Mouse (Mus musculus): ENCODE data around the gene Zfyve28.
A peak's percentile ranks its signal among the peaks of the same experiment; 100 is the strongest.

Gene Zfyve28

GRCm38 (mm10) chr5:34288154-34288716, at the start of gene Zfyve28, which contains the start of gene Cfap99:
TSS of gene Zfyve28 (minus strand) at chr5:34288449.
TSS of gene Cfap99 (plus strand) at chr5:34288600.
- peak; percentile 98 for DNase-seq

GRCm38 (mm10) chr5:34336775-34337450, 48.7 kb upstream of the Zfyve28 start:
- peak; percentile 93 for DNase-seq

DNA sequence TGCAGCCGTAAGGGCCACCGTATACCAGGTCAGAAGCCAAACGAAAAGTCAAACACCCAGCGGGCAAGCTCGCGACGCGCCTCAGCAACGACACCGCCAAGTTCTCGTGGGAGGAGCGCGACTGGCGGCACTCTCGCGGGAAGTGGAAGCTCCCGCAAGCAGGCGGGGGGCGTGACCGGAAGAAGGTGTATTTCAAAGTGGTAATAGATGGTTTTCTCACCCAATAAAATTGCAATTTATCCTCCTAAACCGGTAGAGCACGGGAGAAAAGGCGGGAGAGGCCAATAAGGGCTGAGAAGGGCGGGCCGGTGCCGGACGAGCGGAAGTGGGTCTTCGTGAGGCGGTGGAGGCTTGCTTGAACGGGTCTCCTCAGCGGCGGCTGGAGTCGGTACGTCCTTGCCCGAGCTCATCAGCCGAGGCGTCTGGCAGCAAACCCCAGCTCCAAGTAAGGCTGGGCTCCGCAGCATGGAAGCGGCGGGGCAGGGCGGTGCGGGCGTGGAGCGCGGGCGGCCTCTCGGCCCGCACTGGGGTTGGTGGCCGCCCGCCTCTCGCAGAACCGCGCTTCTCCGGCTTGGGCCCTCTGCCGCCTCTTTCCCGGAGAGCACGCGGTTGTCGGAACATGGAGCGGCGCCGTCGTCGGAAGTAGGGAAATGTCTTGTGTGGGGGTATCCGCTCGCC, 48.0 kb upstream of the Zfyve28 start, which contains the start of gene Rnf4:
Gene Rnf4, plus strand, starts transcription at position 193 of the 678 bp plus-strand sequence.
- DNase-seq: peak; percentile 100

DNA sequence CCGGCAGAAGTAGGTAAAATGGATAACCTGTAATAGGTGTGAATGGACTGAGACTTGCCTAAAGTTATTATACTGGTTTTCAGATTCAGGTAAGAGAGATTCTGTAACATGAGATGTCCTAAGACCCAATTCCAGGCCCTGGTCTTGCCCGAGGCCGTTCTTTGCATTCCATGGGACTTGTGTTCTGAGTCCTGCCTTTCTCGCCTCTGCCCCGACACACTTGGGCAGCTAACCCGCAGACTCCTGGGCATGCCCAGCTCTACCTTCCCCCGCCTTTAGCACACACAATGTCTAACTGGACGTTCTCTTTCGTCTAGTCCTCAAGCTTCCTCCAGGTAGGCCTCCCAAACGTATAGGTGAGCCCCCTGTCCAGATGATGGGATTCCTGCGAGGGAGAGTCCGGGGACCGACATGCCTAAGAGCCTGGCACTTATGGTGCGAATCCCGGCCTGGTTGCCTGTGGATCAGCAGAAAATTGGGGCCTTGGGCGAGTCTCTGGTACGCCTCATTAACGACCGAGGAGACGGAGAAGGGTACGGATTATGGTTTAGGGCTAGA, 47.4 kb upstream of the Zfyve28 start:
- DNase-seq: no peak

DNA sequence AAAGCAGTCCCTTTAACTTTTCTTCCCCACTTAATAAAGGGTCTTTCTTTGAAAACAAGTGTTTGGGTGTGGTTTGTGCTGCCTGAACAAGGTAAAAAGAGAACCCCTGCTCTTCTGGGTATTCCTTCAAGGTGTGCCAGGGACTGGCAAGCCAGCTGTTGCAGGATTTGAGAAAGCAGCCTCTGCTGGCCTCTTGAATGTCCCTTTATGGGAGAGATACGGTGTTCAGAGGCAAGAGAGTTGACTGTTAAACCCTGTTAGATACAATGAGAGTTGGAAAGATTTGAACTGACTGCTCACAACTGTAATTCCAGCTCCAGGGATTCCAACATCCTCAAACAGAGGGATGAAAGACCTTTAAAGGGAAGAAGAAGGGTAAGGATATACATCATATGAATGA, 45.8 kb upstream of the Zfyve28 start:
- DNase-seq: peak; percentile 83

DNA sequence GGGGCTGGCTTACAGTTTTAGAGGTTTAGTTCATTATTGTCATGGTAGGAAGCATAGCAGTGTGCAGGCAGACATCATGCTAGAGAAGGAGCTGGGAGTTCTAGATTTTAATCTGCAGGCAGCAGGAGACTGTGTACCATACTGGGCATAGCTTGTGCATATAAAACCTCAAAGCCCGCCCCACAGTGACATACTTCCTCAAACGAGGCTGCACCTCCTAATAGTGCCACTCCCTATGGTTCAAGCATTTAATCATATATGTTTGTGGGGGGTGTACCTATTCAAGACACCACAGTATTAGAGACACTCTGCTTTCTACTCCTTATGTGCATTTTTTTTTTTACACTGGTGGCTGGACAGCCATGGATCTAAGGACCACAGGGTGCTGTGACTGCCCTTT, 41.9 kb upstream of the Zfyve28 start:
- DNase-seq: peak; percentile 55

DNA sequence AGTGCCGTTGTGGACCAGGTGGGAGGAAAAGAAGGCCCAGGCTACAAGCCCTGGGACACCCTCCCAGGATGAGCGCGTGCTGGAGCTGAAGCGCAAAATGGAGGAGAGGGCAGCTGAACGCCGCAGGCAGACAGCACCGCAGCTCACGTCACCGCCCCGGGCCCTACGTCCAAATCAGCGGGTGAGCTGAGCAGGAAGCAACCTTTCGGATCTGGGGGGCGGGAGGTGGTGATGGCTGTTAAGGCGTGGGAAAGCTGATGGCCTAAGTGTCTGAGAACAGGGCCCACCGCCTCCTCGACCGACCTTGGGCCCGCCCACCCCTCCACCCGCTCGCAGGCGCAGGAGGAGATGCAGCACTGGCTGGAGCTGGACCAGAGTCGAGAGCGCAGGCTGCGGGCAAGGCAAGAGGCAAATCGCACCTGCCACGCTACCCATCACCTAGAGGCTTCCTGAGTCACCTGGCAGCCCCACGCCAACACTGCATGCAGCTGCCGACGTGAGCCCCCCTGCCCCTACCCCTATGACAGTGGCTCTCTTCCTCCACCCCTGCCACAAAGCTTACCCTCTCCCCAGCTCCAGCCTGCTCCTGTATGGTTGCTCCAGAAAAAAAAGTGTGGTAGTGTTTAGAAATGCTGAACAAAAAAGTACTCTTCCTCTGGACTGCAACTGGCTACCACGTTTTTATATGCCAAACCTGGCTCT, 38.8 kb upstream of the Zfyve28 start:
- DNase-seq: peak; percentile 89

- peak; percentile 83 for DNase-seq
Observed at GRCm38 (mm10) chr5:34326249-34326691, 38.0 kb upstream of the Zfyve28 start.

- DNase-seq: no peak
Observed at GRCm38 (mm10) chr5:34325286-34325685, 37.0 kb upstream of the Zfyve28 start.

DNA sequence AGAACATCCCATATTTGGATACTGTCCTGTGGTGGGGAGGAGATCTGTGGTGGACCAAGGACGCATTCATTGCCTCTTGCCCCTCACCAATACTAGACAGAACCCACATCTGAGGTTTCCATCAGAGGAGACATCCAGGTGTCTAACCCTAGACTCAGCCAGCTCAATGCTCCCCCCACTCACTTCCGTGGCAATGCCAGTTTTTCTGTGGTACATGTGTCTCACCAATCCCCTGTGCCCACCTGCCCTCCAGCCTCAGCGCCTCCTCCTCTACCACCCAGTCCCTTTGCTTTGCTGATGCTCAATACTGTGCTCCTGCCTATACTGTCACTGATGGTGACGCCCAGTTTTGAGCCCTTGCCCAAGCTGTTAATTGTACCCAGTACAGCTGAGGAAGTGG, 33.0 kb upstream of the Zfyve28 start:
- DNase-seq: peak; percentile 80

DNA sequence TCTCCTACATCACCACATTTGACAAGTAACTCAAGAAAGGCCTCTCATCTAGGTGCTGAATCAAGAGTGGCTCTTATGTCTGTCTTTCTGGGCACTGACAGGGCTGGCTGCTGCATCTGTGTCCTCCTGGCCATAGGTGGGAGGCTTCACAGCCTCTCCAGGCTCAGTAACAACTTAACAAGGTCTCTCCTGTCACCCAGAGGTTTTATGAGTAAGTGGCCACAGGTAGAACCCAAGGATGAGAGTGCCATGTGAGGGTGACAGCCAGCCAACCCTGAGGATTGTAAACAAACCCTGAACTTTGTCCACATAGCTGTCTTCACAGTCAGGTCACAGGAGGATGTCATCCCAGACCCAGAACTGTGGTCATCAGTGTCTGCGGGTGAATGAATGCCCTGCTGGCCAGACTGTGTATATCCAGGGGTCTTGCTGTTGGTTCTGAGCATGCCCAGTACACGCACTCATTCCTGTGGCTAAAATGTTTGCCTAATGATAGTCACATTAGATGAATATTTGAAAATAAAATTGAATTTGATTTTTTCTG, 31.3 kb upstream of the Zfyve28 start:
- peak; percentile 73 for DNase-seq

GRCm38 (mm10) chr5:34309016-34309415, 20.8 kb upstream of the Zfyve28 start:
- no peak for DNase-seq

GRCm38 (mm10) chr5:34302377-34302776, 14.1 kb upstream of the Zfyve28 start:
- no peak for DNase-seq

GRCm38 (mm10) chr5:34298937-34299535, 10.8 kb upstream of the Zfyve28 start:
- no peak for DNase-seq

GRCm38 (mm10) chr5:34298061-34298460, 9.8 kb upstream of the Zfyve28 start:
- no peak for DNase-seq

GRCm38 (mm10) chr5:34295141-34295540, 6.9 kb upstream of the Zfyve28 start:
- DNase-seq: no peak

- DNase-seq: peak; percentile 96
Observed at GRCm38 (mm10) chr5:34294696-34295095, 6.4 kb upstream of the Zfyve28 start.

DNA sequence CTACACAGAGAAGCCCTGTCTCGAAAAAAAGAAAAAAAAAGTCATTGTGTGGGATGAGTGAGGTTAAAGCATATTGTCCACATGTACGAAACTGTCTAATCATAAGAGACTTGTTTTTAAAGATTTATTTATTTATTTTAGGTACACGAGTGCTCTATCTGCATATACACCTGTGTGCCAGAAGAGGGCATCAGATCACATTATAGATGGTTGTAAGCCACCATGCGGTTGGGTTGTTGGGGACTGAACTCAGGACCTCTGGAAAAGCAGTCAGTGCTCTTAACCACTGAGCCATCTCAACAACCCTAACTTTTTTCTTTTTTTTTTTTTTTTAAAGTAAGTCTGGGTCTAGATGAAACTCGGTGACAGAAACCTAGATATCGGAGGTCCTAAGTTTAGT, 5.1 kb upstream of the Zfyve28 start:
- no peak for DNase-seq

DNA sequence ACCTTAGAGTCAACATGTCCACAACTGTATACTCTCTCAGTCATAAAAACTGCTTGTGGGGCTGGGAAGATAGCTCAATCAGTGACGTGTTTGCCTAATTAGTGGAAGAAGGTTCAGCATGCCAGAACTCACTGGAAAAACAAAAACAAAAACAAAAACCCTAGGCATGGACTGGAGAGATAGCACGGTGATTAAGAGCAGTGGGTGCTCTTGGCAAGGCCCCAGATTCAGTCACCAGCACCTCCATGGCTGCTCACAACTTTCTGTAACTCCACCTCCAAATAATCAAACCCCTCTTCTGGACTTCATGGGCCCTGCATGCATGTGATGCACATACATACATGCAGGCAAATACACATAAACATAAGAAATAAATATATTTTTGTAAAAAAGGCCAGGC, 1.0 kb upstream of the Zfyve28 start:
- no peak for DNase-seq

DNA sequence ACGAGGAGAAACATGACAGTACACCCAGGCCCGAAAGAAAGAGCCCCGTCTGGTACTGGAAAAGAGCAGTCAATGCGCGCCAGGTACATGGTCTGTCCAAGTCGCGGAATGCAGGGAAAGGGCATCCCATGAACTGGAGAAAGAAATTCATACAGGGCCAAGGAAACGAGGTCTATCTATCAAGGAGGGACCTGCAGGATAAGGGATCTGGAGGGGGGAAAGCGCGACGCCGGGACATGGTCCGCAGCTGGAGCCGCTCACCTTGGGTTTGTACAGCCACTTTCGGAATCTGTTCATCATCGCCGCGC, 457 bp downstream of the Zfyve28 start:
- no peak for DNase-seq

DNA sequence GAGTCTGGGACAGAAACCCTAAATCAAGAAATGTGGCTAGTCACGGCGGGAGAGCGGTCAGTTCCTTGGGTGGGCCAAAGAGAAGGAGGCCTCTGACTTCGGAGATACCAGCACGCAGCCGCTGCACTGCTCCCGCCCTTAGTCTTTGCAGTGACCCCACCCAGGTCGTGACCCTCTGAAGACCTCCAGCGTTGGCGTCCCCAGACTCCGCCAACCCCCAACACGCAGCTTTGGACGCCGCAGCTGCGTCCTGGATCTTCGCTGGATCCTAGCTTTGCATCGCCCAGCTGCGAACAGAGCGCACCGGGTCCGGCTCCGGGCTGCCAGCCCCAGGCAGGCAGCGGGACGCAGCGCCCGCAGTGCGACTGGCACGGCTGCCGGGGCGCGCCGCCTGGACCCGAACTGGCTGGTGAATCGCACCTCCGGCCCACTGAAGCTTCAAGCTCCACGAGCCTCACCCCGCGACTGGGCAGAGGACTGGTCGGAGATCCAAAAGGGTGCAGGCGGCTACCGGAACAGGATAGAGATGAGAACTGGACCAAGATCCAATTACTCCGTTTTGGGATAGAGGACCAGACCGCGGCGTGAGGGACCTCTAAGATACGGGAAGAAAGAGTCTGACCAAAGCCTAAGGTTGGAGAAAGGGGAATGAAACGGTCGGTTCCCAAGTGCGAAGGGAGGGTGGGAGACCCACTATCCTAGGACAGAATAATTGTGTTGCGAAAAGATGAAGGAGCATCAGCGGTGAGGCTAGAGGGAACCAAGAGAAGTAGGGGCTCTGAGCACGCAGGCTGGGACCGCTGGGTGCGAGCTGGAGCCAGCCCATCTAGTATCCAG, 1.0 kb downstream of the Zfyve28 start:
- no peak for DNase-seq

DNA sequence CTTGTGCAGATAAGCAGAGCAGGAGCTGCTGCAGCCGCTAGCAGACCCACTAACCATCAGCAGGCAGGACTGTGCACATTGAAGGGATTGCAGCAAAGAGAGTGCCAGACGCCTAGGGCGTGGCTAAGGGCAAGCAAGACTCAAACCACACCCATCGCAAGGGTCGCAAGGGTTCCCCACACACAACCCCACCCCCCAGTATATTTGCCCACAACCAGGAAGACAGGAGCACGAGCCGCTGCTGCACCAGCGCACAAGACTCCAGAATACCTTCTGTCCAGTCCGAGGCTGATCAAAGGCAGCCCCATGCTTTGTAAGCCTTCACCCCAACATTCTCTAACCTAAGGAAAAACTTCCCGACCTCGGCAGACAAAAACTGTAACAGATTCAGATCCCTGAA, 1.7 kb downstream of the Zfyve28 start:
- DNase-seq: peak; percentile 92

All from heart, adult 11 months (tissue).